Mouse (Mus musculus): ENCODE measurements around the gene Evi2. TPM values are rescaled to one million over a fixed set of nuclear protein-coding genes. Genes with fewer than 3 reads are reported as not detected.

Gene Evi2
- total RNA-seq, 2 experiments from 2014 or later = 4.3 to 37.9 TPM

Other genes with a start within 250 kb of the Evi2 start
- not detected in 2 replicates for gene Gm9964, start 233.7 kb downstream of the Evi2 start, total RNA-seq (2015; ENCODE audit: low replicate concordance)
- not detected in 2 replicates for gene Gm9964, start 233.7 kb downstream of the Evi2 start, total RNA-seq (2017; ENCODE audit: low replicate concordance)
- 2.7 and 7.1 TPM in 2 replicates for gene Nf1, start 190.9 kb downstream of the Evi2 start, total RNA-seq (2015; ENCODE audit: low replicate concordance)
- 2.1 and 2.5 TPM in 2 replicates for gene Nf1, start 190.9 kb downstream of the Evi2 start, total RNA-seq (2017; ENCODE audit: low replicate concordance)
- gene Omg, start 26.5 kb downstream of the Evi2 start, total RNA-seq (2015; ENCODE audit: low replicate concordance) = not detected in 2 replicates
- gene Omg, start 26.5 kb downstream of the Evi2 start, total RNA-seq (2017; ENCODE audit: low replicate concordance) = not detected in 2 replicates
- gene Evi2b, start 6.8 kb downstream of the Evi2 start, total RNA-seq (2015; ENCODE audit: low replicate concordance) = 87.4 and 139 TPM in 2 replicates
- 22.6 and 43.6 TPM in 2 replicates for gene Evi2b, start 6.8 kb downstream of the Evi2 start, total RNA-seq (2017; ENCODE audit: low replicate concordance)
- gene Evi2a, start within 50 bp of the Evi2 start, total RNA-seq (2015; ENCODE audit: low replicate concordance) = 25.9 and 29.2 TPM in 2 replicates
- 17.4 and 19.7 TPM in 2 replicates for gene Evi2a, start within 50 bp of the Evi2 start, total RNA-seq (2017; ENCODE audit: low replicate concordance)
- gene Rab11fip4, start 60.6 kb upstream of the Evi2 start, total RNA-seq (2015; ENCODE audit: low replicate concordance) = 1.0 and 1.5 TPM in 2 replicates
- 2.5 and 2.9 TPM in 2 replicates for gene Rab11fip4, start 60.6 kb upstream of the Evi2 start, total RNA-seq (2017; ENCODE audit: low replicate concordance)